Mouse (Mus musculus) cerebellum, postnatal 36 days (tissue): ENCODE measurements around the gene C330021F23Rik.
"Not testable (repeated sequence)": the region's sequence is repeated elsewhere in the genome, so short reads cannot be mapped to it uniquely, and the experiment has no call there.

Experiments
- DNase-seq, 2 experiments: peaks; one replicate each; pipeline ENCODE4 v3.0.0; 2021 to 2022; ENCODE audit warnings: mixed read lengths in 2 of 2

C330021F23Rik gene

DNA sequence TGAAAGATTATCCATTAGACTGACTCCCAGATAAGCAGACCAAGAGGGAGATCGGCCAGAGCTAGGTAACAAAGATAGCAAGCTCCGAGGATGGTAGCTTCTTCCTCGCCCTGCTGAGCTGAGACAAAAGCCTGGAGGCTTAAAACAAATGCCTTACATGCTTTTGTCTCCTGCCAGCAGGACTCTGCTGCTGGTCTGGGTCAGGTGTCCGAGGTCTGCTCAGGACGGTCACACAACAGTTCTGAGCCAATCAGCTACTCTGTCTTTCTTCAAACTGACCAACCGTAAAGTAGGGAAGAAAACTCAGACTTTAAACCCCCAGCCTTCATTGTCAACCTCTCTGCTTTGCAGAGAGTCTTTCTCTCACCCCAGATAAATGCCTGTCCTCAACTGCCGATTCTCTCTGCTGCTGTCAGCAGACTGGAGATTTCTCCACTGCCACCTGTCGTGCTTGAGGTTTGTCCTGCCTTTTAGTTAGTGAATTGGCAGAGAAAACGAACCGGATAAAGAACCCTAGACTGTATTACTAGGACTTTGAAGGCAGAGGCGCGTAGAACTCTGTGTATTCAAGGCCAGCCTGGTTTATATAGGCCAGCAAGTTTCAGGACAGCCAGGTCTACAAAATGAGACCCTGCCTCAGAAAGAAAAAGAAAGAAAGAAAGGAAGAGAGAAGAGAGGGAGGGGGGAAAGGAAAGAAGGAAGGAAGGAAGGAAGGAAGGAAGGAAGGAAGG is at the start of gene C330021F23Rik:
C330021F23Rik (plus strand) TSS at position 350 of the 731 bp plus-strand sequence.
- DNase-seq: no peak

DNA sequence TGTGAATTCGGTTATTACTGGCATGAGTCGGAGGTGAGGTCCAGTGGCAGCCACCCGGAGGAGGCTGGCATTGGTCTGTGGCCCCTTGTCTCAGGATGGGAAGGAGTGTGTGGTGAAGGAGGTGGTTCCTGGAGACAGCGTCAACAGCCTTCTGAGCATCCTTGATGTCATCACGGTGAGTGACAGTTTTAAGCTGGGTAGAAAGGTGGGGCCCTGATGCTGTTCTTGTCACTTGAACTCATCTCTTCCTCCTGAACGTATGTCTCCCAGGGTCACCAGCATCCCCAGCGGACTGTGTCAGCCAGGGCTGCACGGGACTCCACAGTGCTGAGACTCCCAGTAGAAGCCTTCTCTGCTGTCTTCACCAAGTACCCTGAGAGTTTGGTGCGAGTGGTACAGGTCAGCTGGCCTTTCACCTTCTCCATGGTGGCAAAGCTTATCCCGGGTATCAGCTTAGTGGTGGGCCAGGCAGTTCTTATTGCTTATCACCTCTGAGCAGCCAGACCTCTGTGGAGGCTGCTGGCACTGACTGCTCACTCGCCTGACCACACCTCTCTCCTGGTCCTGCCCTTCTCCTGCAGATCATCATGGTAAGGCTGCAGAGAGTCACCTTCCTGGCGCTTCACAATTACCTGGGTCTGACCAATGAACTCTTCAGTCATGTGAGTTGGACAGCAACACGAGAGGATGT is 45.6 kb upstream of the C330021F23Rik start:
- DNase-seq: no peak

DNA sequence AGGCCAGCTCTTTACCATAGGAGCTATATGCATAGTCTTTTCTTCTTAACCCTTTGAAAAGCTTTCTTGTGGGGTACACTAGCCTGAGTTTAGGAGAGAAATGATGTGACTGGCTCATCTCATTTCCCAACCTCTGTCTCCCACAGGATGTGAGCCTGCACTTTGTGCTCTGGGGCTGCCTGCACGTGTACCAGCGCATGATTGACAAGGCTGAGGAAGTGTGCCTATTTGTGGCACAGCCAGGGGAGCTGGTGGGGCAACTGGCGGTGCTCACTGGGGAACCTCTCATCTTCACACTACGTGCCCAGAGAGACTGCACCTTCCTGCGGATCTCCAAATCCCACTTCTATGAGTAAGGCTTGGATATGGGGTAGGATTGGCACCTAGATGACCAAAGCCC is 37.0 kb upstream of the C330021F23Rik start:
- DNase-seq: no peak

DNA sequence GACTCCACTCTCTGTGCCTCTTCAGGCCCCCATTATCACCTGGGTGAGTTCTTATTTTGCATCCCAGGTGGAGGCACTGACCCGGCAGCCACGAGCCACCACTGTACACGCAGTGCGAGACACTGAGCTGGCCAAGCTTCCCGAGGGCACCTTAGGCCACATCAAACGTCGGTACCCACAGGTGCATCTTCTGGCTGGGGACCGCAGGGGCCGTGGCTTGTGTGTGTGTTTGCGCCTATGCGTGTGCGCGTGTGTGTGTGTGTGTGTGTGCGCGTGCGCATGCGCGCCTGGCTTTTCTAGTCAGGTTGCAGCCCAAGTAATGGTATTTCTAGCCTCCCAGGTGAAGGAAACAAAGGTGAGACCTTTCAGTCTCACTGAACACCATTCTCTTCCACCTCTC is 35.9 kb upstream of the C330021F23Rik start:
- no peak for DNase-seq

DNA sequence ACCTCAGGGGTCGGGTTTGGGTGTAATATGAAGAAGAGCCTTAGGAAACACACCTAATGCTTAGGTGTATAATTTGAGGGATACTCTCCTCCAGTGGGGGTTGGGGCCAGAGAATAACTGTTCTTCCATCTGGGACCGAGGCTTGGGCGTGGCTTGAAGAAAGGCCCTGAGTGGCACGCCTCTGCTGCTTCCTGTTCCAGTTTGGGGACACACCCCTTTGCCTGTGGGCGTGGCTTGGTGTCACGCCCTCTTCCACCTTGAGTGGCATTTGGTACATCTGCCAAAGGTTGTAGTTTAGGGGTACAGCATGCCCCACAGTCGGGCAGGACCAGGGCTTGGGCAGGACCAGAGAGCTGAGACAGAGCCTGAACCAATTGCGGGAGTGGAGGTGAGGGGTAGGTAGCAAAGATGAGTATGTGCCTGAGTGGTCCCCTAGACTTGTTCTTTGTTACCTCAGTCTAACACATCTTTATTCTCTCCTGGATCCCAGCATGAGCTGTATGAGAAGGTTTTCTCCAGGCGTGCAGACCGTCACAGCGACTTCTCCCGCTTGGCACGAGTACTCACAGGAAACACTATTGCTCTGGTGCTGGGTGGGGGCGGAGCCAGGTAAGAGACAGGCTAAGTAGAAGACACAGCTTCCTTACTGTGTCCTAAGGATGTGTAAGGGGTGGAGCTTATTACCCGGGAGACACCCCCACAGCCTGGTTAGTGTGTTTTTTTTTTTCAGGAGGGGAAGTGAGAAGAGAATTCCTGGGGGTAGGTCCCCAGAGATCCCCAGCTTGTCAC is 31.5 kb upstream of the C330021F23Rik start:
- no peak for DNase-seq

DNA sequence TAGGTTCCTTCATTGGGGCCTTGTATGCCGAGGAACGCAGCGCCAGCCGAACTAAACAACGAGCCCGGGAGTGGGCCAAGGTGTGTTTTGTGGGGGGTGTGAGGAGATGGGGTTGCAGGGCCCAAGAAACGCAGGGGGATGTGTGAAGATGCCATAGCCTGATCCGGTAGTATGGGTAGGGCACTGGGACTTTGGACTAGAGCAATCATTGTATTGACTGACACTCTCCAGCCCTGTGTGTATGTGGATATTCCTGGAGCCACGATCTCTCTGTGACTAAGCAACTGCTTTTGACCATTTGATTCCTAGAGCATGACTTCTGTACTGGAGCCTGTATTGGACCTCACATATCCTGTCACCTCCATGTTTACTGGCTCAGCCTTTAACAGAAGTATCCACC is 30.9 kb upstream of the C330021F23Rik start:
- DNase-seq: no peak

DNA sequence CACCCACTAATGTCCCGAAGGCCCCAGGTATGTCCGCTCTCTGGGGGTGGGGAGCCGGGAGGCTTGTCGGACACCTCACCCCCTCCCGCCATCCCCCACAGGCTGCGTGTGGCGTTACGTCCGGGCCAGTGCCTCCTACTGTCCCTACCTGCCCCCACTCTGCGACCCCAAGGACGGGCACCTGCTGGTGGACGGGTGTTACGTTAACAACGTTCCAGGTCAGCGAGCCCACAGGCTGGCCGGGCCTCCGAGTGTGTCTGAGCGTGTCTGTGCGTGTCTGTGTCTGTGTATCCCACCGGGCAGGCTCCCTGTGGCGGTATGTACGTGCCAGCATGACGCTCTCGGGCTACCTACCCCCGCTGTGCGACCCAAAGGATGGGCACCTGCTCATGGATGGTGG is 30.1 kb upstream of the C330021F23Rik start:
- no peak for DNase-seq

DNA sequence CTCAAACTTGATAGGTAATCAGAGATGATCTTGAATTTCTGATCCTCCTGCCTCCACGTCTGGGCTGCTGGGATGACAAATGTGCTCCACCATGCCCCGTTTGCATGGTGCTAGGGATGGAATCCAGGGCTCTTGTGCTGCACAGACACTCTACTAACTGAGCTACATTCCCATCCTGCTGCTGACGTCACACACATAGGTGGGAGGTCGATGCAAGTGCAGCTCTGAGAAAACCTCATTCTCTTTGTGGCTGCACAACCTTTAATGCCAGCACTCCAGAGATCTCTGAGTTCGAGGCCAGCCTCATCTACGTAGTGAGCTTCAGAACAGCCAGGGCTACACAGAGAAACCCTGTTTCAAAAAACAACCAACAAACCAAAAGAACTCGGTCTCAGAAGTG is 28.6 kb upstream of the C330021F23Rik start:
- no peak for DNase-seq

DNA sequence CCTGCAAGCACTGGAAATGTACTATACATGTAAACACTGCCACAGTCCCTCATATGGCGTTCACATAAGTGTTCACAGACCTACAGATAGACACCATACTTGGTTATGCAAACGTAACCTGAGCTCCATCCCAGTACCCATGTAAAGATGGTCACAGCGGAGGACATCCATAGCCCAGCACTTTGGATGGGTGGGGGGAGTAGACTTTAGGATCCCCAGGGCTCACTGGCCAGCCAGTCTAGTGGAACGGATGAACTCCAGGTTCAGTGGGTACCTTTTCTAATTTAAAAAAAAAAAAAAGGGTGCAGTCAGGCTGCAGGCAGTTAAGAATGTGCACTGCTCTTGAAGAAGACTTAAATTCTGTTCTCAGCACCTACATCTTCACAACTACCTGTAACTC is 27.7 kb upstream of the C330021F23Rik start:
- DNase-seq: no peak

DNA sequence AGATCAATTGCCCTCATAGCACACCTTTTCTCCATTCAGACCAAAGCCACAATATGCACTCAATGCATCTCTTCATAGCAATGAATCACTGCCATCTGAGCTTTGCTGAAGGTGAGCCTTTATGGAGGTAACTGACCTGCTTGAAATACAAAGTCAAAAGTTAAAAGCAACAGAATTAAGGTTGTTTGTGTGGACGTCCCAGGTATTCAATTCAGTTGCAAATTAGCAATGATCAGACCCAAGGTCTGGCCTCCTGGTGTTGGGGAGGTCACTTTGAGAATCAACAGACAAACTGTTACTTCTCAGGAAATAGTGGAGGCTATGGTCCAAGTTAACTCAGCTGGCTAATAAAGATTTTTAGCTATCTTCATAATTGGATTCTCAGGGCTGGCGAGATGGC is 21.3 kb upstream of the C330021F23Rik start:
- DNase-seq: no peak

DNA sequence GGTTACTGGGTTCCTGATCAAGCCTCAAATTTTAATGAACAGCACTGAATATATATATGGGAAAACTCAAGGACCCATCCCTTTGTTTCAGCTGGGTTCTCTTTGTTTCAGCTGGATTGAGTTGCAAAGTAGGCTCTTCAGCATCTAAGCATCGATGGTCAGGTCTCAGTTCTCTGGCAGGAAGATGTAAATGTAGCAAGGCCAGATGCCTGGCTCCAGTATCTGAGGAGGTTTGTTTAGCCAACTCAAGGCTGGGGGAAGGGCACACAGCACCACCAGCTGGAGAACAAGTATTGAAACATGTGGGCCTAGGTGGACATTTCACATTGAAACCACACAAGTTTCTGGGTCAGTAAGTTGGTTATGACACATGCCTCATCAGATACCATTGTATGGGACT is 15.6 kb upstream of the C330021F23Rik start:
- no peak for DNase-seq

DNA sequence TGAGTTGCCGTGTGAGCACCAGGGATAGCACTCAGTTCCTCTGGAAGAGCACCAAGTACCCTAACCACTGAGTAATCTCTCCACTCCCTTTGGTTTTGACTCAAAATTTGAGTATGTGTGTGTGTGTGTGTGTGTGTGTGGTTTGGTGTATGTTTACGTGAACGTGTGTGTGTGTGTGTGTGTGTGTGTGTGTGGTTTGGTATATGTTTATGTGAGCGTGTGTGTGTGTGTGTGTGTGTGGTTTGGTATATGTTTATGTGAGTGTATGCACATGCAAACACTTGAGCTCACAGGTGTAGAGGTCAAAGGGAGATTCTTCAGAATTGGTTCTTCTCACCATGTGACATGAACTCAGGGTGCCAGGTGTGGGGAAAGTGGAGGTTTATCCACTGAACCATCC is 11.7 kb upstream of the C330021F23Rik start:
- DNase-seq: no peak

DNA sequence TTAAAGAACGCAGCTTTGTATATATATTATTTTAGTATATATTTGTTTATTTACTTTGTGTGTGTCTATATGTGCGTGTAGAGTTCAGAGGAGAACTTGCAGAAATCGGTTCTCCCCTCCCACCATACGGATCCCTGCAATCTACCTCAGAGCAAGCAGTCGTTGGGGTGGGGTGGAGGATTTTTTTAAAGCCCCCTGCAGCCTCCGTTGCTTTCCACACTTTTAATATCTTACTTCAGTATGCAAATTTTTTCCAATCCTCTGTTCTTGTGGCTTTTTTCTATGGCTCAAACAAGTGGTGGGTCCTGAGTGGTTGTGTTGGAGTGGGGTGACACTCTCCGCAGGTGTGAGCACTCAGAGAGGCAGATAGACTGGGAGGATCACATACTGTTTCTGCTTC is 588 bp downstream of the C330021F23Rik start:
- DNase-seq: no peak

DNA sequence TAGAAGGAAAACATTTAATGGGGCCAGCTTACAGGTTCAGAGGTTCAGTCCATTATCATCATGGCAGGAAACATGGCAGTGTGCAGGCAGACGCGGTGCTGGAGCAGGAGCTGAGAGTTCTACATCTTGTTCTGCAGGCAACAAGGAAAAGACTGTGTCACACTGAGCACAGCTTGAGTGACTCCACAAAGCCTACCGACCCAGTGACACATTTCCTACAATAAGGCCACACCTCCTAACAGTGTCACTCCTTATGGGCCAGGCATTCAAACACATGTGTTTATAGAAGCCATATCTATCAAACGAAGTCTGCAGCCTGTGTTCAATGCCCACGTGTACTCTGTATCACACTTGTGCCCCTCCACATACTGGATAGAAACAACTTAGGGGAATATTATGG is 2.0 kb downstream of the C330021F23Rik start:
- no peak for DNase-seq

DNA sequence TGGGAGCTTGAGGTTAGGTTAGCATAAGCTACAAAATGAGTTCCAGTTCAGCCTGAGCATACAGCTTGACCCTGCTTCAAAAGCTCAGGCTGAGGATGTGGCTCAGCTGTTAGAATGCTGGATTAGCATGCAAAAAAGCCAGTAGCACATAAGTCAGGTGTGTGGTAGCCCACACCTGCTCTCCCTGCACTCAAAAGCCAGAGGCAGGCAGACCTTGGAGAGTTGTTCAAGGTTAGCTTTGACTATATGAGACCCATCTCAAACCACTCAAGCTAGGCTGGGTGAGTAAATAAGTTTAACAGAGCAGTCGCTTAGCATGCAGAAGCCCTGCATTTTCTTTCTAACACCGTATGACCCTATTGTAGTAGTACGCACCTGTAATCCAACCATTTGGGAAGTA is 6.8 kb downstream of the C330021F23Rik start:
- no peak for DNase-seq

DNA sequence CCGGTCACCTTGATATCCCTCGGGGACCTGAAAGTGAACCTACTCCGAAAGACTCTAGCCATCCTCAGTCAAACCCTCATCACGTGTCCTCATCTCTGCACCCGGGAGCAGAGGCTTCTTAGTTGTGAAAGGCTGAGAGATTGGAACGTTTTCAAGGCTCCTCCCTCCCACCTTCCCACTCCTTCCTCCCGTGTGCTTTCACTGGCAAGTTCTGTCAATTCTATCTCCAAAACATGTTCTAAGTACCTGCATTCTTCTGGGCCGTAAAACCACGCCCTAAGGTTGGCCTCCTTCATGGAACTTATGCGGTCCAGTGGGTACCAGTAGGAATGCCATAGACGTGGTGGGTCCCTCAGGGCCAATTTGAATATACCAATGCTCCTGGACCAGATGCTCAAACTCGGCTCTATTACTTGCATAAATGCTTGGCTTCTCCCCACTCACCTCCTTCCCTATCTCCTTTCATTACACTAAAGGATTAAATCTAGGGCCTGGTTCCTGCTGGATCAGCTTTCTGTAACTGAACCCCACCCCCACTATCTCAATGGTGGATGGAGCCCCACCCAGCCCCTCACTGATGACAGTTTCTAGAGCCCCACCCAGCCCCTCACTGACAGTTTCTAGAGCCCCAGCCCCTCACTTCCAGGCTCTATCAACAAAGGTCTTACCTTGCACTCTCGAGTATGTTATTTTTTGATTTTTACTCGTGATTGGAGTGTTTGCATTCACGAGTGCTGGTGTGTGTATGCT is 8.6 kb downstream of the C330021F23Rik start:
- no peak for DNase-seq

DNA sequence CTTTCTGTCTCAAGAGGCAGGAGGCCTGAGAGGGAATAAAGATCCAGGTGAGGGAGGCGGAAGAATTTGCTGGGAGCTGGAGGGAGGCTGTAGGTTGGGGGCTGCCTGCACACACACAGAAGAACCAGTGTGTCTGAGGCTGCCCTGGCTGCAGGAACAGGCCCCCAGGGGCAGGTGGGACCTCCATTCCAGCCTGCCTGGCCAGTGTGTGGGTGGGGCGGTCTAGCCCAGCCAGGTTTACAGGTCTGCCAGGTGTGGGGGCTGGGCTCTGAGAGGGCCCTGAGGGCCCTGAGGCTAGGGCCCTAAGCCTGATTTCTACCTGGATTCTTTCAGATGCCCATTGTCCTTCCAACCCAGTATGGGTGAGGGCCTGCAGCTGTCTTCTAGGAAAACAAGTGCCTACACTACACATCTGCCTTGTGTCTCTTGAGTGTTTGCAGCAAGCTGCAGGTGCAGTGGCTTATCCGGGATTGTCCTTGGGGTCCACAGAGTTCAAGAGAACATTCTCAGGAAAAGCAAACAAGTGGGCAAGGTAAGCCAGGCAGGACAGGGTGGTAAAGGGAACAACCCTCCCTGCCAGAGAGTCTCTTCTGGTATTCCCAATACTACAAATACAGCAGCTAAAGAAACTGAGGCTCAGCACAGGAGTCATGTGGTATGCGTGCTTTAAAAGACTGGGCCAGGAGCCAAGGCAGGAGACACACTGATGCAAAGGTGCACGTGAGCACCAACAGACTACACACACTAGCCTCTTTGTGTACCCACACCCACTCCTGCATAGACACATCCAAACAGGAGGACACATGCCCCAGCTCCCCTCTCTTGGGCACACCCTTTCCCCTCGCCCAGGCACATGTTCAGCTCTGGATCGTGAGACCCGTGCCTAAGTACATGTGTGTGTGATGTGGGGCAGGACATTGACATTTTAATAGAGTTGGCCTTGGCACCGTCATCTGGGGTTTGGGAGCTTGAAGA is 11.9 kb downstream of the C330021F23Rik start:
- no peak for DNase-seq

DNA sequence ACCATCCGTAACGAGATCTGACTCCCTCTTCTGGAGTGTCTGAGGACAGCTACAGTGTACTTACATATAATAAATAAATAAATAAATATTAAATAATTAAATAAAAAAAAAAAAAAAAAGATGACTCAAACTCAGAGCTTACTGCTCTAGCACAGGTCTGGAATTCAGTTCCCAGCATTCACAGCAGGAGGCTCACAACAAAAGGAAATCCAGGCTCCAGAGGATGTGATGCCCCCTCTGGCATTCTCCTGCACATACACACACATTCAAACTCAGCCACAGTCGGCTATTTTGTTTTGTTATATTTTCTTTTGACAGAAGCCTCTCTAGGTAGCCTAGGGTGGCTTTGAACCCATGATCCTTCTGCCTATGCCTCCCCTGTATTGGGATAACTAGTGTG is 14.2 kb downstream of the C330021F23Rik start:
- DNase-seq: not testable (repeated sequence)

DNA sequence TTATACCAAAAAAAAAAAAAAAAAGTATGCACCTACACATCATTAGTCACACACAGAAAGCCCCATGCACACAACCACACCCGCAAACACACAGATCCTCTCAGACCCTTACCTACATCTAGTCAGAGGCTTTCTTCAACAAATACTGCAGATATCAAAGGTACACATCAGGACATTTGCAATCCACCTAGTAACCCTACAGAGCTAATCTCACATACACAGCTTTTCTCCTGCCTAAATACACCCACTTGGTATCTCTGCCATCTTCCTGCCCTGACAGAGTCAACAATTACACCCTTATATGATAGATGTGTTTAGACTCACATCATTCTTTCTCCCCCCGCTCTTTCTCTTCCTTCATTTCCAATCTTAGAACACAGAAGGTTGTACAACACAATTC is 18.7 kb downstream of the C330021F23Rik start:
- DNase-seq: no peak

DNA sequence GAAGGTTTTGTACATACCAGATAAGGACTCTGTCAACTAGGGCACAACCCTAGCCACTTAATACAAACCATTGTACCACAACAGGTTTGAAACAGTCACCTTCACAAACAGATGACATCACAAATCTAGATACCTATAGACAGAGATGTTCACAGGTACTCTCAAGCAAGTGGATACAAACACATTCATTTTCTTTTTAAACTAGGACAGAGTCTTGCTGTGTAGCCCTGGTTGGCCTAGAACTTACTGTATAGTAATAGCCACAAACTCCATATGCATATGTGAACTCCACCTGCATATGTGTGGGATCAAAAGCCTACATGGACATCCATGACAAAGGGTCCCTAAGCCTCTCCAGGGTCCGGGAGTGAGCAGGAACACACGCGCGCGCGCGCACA is 19.2 kb downstream of the C330021F23Rik start, which contains the start of gene Camsap3:
Camsap3 (plus strand) TSS at position 301 of the 398 bp plus-strand sequence.
- DNase-seq: no peak

DNA sequence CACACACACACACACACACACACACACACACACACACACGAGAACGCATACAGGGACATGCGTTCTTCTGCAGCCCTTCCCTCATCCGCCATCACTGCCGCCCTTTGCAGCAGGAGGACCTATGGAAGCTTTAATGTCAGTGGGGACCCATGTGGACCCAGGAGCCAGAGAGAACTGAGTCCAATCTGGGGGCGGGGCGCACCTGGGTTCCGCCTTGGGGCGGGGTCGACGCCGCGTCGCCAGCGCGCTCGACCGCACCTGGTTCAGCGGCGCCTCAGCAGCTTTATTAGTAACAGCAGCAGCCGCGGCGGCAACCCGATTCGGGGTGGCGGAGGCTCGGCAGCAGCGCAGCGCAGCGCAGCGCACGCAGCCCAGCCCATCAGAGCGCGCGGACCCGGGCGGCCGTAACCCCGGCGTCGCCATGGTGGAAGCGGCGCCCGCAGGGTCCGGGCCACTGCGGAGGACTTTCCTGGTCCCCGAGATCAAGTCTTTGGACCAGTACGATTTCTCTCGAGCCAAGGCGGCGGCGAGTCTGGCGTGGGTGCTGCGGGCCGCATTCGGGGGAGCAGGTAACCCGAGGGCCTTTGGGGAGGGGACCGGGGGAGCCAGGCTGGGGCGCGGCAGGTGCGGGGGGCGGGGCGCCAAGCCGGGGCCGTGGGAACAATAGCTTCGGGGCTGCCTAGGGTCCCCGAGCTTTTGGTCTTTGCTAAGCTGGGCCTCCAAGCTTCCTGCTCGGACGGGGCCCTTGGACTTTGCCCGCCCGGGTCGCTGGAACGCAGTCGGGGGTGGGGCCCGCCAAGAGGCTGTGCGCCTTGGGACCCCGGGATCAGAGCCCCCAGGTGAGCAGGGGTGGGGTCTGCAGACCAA is 19.8 kb downstream of the C330021F23Rik start:
- peak; percentile 71 to 76 for DNase-seq
